Mouse (Mus musculus) liver, embryonic 16.5 days (tissue): ENCODE results near the gene Sapcd2. TPM values are rescaled to one million over a fixed set of nuclear protein-coding genes. Genes with fewer than 3 reads are reported as not detected.

ENCODE experiments used
- ATAC-seq: fragments of 200-750 bp; cut with Nextera tagmentation; 2 replicates; pipeline ENCODE4 v1.8.0; 2017; ENCODE audit warnings: low read depth, mild to moderate bottlenecking, moderate number of reproducible peaks, moderate library complexity
- H3K27ac ChIP-seq: fragments of 300-500 bp; sonication (generic); 2 replicates; pipeline ENCODE4 v1.5.1; 2014; ENCODE audit warnings: mild to moderate bottlenecking, low read length
- H3K27me3 ChIP-seq: fragments of 300-500 bp; sonication (generic); 2 replicates; pipeline ENCODE4 v1.6.1; 2014; ENCODE audit warnings: low read depth, low read length, mixed read lengths; ENCODE audit not compliant: control insufficient read depth, insufficient read depth
- H3K36me3 ChIP-seq: fragments of 300-500 bp; sonication (generic); 2 replicates; pipeline ENCODE4 v1.6.1; 2014; ENCODE audit warnings: mild to moderate bottlenecking; ENCODE audit not compliant: control insufficient read depth, insufficient read depth
- H3K4me1 ChIP-seq: fragments of 300-500 bp; sonication (generic); 2 replicates; pipeline ENCODE4 v1.6.1; 2014; ENCODE audit warnings: low read depth, low read length, mixed read lengths; ENCODE audit not compliant: control insufficient read depth
- H3K4me2 ChIP-seq: fragments of 300-500 bp; sonication (generic); 2 replicates; pipeline ENCODE4 v1.6.1; 2014; ENCODE audit warnings: low read depth, low read length, mixed read lengths
- H3K4me3 ChIP-seq: fragments of 300-500 bp; sonication (generic); 2 replicates; pipeline ENCODE4 v1.5.1; 2014; ENCODE audit warnings: low read depth, mild to moderate bottlenecking, low read length
- H3K9ac ChIP-seq: fragments of 300-500 bp; sonication (generic); 2 replicates; pipeline ENCODE4 v1.6.1; 2014; ENCODE audit warnings: low read depth, low read length
- H3K9me3 ChIP-seq: fragments of 300-500 bp; sonication (generic); replicated peaks from 2 replicates; pipeline ENCODE4 v1.6.1; 2016; ENCODE audit warnings: low read length; ENCODE audit not compliant: control insufficient read depth
- WGBS: fragments of 180-500 bp; shearing (Covaris S2); extraction: QIAGEN DNeasy Blood & Tissue Kit; methylation state at CpG from one replicate; pipeline ENCODE4 v1.1.7; 2014; ENCODE audit not compliant: insufficient replicate concordance; 5-methylcytosine and 5-hydroxymethylcytosine counted together
- polyA plus RNA-seq: library from polyadenylated mRNA; unstranded; fragments of >200 nt; fragmentation: Nextera tagmentation; extraction: Ambion mirVana; gene quantifications from 2 replicates; pipeline ENCODE4 v1.2.1, GENCODE M21; 2015

Gene Sapcd2
- polyA plus RNA-seq, 1 experiment from 2014 or later = 14.7 TPM

- 30% methylated on average over 9 of the region's 9 CpGs for WGBS
- Histone ChIP-seq H3K9me3 (no peaks in the 10 kb centered on the region), H3K4me3 (peak overlapping the region; percentile 68), H3K9ac (peak overlapping the region; percentile 66; the same call in 1 of the 2 replicates), H3K27me3 (peaks cover 14% of the 10 kb centered on the region), H3K4me2 (peak overlapping the region; percentile 91), H3K4me1 (peaks cover 7% of the 10 kb centered on the region), H3K36me3 (no peaks in the 10 kb centered on the region), H3K27ac (no peak overlapping the region)
- 0 out of 2 replicates have a peak, but pooled peaks have one; percentile 3 for ATAC-seq
Measured at GRCm38 (mm10) chr2:25364761-25365090, 7.4 kb upstream of the Sapcd2 start.

DNA sequence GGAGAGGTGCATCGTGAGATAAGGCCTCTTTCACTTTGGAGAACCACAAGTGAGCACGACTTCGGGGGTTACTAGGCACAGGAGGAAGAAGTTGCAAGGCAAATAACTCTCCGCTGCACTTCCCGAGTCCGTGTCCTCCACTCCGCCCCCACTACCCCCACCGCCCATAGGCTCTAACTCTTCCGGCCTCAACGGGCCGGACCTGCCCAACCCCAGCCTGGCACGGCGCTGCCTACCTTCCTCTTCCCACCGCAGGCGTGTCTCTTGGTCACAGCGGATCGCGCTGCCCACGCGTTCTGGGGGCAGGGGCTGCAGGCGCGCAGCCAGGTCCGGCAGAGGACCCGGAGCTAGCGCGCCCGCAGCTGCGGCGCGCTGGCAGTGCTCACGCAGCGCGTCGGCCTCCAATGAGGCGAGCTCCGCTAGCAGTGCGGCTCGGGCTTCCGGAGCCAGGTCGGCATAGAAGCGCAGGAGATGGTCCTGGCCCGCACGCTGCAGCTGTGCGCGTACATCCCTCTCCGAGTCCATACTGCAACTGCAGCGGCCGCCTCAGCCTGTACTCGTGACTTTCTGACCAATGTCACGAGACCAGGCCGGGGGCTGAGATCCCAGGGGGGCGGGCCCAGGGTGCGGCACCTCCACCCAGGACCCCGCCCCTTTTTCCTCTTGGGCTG is 6.9 kb upstream of the Sapcd2 start, which contains the start of gene Uap1l1:
Gene Uap1l1, minus strand, starts transcription at position 592 of the 671 bp plus-strand sequence.
- no peaks in the 10 kb centered on the region for H3K9me3 ChIP-seq
- peak within 1 kb of the TSS; percentile 66 for H3K9ac ChIP-seq
- peaks cover 14% of the 10 kb centered on the region for H3K27me3 ChIP-seq
- WGBS = under 1% methylated on average over 50 of the region's 54 CpGs
- H3K4me2 ChIP-seq = peak within 1 kb of the TSS; percentile 91
- peak; percentile 70 for ATAC-seq
- no peaks in the 10 kb centered on the region for H3K36me3 ChIP-seq
- peaks cover 12% of the 10 kb centered on the region for H3K4me1 ChIP-seq
- peak within 1 kb of the TSS; percentile 68 for H3K4me3 ChIP-seq
- H3K27ac ChIP-seq = 0 out of 2 replicates have a peak within 1 kb of the TSS, but pooled peaks have one; percentile 43

- WGBS = 32% methylated on average over 3 of the region's 3 CpGs
- Histone ChIP-seq H3K4me3 (0 out of 2 replicates have a peak overlapping the region, but pooled peaks have one; percentile 4), H3K36me3 (no peaks in the 10 kb centered on the region), H3K9me3 (no peaks in the 10 kb centered on the region), H3K9ac (no peak overlapping the region), H3K27ac (peak overlapping the region; percentile 15; the same call in 1 of the 2 replicates), H3K4me1 (peaks cover 43% of the 10 kb centered on the region), H3K4me2 (peak overlapping the region; percentile 49), H3K27me3 (peaks cover 6% of the 10 kb centered on the region; the same call in 1 of the 2 replicates)
- ATAC-seq = peak; percentile 36
Measured at GRCm38 (mm10) chr2:25369996-25370395, 2.1 kb upstream of the Sapcd2 start.

DNA sequence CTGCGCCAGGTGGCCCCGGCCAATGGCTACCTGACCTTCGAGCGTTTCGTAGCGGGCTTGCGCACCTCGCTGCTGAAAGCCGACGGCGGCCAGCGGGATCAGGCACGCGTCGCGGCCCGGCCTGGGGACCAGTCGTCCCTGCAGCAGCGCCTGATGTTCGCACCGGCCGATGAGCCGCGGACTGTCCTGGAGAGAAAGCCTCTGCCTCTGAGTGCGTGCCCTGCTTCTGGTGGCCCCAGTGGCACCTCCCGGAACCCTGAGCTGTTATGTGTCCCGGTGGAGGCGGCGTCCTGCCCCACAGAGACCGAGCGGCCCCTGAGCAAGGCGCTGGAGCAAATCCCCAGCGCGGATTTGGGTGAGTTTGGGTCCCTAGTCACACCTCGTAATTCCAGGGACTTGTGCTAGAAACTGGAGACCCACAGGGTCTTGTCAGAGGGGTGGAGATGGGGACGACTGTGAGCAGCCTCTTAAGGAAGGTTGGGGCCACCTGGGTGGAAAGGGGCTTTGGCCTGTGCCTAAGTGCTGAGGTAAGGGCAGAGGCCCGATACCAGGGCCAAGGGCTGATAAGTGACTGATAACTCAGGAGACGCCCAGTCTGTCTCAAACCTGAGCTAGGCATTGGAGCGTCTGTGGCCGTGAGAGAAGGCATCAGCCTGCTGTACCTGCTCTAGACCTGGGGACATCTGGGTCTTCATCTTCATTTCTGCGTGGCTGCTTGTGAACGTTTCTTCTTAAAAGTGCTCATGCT is 697 bp downstream of the Sapcd2 start:
- Histone ChIP-seq H3K9ac (peak overlapping the region; percentile 83), H3K27me3 (peaks cover 4% of the 10 kb centered on the region; the same call in 1 of the 2 replicates), H3K4me1 (peaks cover 47% of the 10 kb centered on the region), H3K27ac (peak overlapping the region; percentile 58), H3K4me2 (peak overlapping the region; percentile 92), H3K9me3 (no peaks in the 10 kb centered on the region), H3K36me3 (peaks cover 15% of the 10 kb centered on the region), H3K4me3 (peak overlapping the region; percentile 85)
- WGBS = 1% methylated on average over 42 of the region's 42 CpGs
- ATAC-seq = peak; percentile 20

- no peak overlapping the region for H3K27ac ChIP-seq
- 35% methylated on average over 2 of the region's 2 CpGs for WGBS
- no peaks in the 10 kb centered on the region for H3K9me3 ChIP-seq
- peaks cover 15% of the 10 kb centered on the region for H3K36me3 ChIP-seq
- H3K4me3 ChIP-seq = peak overlapping the region; percentile 85
- H3K4me1 ChIP-seq = peaks cover 47% of the 10 kb centered on the region
- no peaks in the 10 kb centered on the region for H3K27me3 ChIP-seq
- H3K4me2 ChIP-seq = peak overlapping the region; percentile 92
- peak overlapping the region; percentile 83 for H3K9ac ChIP-seq
- no peak for ATAC-seq
Measured at GRCm38 (mm10) chr2:25373431-25373830, 1.3 kb downstream of the Sapcd2 start.

DNA sequence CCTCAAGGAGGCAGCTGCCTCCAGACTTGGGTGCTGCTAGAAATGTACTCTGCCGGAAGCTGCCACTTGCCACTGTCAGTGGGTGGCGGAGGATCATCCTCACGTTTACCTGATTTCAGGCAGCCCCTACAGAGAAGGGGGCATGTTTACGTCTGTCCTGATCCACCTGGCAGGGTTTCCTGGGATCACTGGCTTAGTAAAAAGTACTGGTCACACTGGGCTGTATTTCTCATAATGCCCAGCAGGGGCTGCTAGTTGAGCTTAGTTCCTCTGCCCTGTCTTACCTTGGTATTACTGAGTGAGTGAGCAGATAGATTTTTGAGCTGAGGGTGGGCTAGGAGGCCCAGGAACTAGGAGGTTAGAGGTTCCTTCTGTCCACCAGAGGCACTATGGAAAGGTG is 4.5 kb downstream of the Sapcd2 start:
- Histone ChIP-seq H3K27me3 (no peaks in the 10 kb centered on the region), H3K27ac (no peak overlapping the region), H3K4me3 (no peak overlapping the region), H3K4me2 (no peak overlapping the region), H3K4me1 (peaks cover 30% of the 10 kb centered on the region), H3K9me3 (no peaks in the 10 kb centered on the region), H3K36me3 (peaks cover 15% of the 10 kb centered on the region), H3K9ac (no peak overlapping the region)
- no peak for ATAC-seq
- WGBS = 67% methylated on average over 4 of the region's 4 CpGs

DNA sequence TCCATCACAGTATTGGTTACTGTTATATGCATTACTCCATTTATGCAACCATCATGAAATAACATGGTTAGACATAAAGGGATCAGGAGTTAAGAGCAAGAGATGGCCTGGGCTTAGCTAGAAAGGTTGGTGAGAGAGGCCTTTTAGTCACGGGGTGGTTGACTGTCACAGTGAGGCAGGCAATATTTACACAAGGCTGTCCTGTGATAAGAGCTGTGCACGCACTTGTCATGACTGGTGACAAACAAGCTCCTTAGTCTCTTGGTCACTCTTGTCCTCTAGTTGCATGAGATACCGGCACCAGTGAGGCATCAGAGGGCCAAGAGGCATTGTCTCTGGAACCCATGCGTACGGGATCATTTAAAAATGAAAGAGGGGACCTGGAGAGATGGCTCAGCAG is 12.4 kb downstream of the Sapcd2 start:
- WGBS = 53% methylated on average over 5 of the region's 5 CpGs
- Histone ChIP-seq H3K9me3 (no peaks in the 10 kb centered on the region), H3K27me3 (no peaks in the 10 kb centered on the region), H3K4me2 (no peak overlapping the region), H3K27ac (no peak overlapping the region), H3K9ac (no peak overlapping the region), H3K4me3 (no peak overlapping the region), H3K36me3 (no peaks in the 10 kb centered on the region), H3K4me1 (no peaks in the 10 kb centered on the region)
- peak; percentile 82 for ATAC-seq

- ATAC-seq = no peak
- Histone ChIP-seq H3K9ac (no peak overlapping the region), H3K4me3 (no peak overlapping the region), H3K36me3 (no peaks in the 10 kb centered on the region), H3K27me3 (peaks cover 27% of the 10 kb centered on the region), H3K27ac (no peak overlapping the region), H3K4me2 (no peak overlapping the region), H3K9me3 (no peaks in the 10 kb centered on the region), H3K4me1 (peaks cover 7% of the 10 kb centered on the region)
- 61% methylated on average over 5 of the region's 5 CpGs for WGBS
Measured at GRCm38 (mm10) chr2:25391266-25391665, 19.1 kb downstream of the Sapcd2 start.
